Mouse (Mus musculus): Measurements from ENCODE around the gene Arl6ip4. TPM values are rescaled to one million over a fixed set of nuclear protein-coding genes. Genes with fewer than 3 reads are reported as not detected.

The Arl6ip4 gene
- 15.6 and 20.9 TPM in 2 replicates for polyA plus RNA-seq (2012; rRNA removed; ENCODE audit: low replicate concordance)

GRCm38 (mm10) chr5:124115990-124116845 lies at the start of gene Arl6ip4:
TSS of gene Arl6ip4 (plus strand) at chr5:124116089.

GRCm38 (mm10) chr5:124095596-124096232 lies 20.2 kb upstream of the Arl6ip4 start, which contains the start of gene Abcb9:
TSS of gene Abcb9 (minus strand) at chr5:124095798.

DNA sequence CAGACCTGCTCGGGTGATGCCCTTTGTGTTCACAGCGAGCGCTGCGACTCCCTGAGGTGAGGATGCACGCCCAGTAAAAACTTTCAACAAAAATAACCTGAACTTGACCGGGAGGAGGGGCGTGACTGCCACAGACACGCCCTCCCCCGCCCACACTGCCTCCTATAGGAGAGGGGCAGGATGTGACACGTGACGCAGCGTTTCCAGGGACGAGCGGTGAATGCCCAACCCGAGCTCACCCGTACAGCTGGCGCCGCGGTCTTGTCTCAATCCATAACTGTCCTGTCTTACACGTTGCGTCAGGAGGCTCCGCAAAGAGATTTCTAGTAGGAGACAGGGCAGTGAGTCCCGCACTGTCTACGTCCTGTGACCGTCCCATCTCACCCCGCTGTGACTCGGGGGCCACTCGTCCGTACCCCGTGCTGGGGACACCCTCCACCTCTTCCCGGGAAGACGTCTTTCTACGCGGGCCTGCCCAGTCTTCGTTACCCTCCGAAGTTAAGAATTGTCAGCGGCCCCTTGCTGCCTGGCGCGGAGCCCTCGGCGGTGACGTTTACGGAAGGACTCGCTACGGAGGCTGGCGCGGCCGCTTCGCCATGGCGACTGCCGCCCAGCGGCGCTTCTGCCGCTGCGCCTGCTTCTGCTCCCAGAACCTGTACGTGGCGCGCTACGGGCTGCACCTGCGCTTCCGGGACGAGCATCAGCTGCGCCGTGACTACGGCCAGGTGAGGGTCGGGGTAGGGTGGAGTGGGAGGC lies 4.0 kb upstream of the Arl6ip4 start, which contains the start of gene Ogfod2:
Gene Ogfod2, plus strand, starts transcription at position 556 of the 756 bp plus-strand sequence.

Other genes starting within 250 kb of the Arl6ip4 start
- 1.9 and 2.9 TPM in 2 replicates for gene Hcar1, start 236.1 kb upstream of the Arl6ip4 start, polyA plus RNA-seq (2012; rRNA removed; ENCODE audit: low replicate concordance)
- 1.6 and 7.7 TPM in 2 replicates for gene Denr, start 208.9 kb upstream of the Arl6ip4 start, polyA plus RNA-seq (2012; rRNA removed; ENCODE audit: low replicate concordance)
- not detected in 2 replicates for gene Gm43518, start 188.7 kb upstream of the Arl6ip4 start, polyA plus RNA-seq (2012; rRNA removed; ENCODE audit: low replicate concordance)
- gene Ccdc62, start 185.4 kb upstream of the Arl6ip4 start, polyA plus RNA-seq (2012; rRNA removed; ENCODE audit: low replicate concordance), result 0.36 and 1.0 TPM in 2 replicates
- gene Hip1r, start 142.5 kb upstream of the Arl6ip4 start, polyA plus RNA-seq (2012; rRNA removed; ENCODE audit: low replicate concordance), result 35.1 and 40.2 TPM in 2 replicates
- gene Vps37b, start 83.8 kb upstream of the Arl6ip4 start, polyA plus RNA-seq (2012; rRNA removed; ENCODE audit: low replicate concordance), result 71.7 and 79.5 TPM in 2 replicates
- gene Abcb9, start 20.3 kb upstream of the Arl6ip4 start, polyA plus RNA-seq (2012; rRNA removed; ENCODE audit: low replicate concordance), result 18.0 and 32.2 TPM in 2 replicates
- 72.2 and 78.6 TPM in 2 replicates for gene Ogfod2, start 3.8 kb upstream of the Arl6ip4 start, polyA plus RNA-seq (2012; rRNA removed; ENCODE audit: low replicate concordance)
- 13.9 and 25.1 TPM in 2 replicates for gene Pitpnm2, start 133.7 kb downstream of the Arl6ip4 start, polyA plus RNA-seq (2012; rRNA removed; ENCODE audit: low replicate concordance)
- 0.24 and 1.4 TPM in 2 replicates for gene Mphosph9, start 211.9 kb downstream of the Arl6ip4 start, polyA plus RNA-seq (2012; rRNA removed; ENCODE audit: low replicate concordance)
- gene 2810006K23Rik, start 212.0 kb downstream of the Arl6ip4 start, polyA plus RNA-seq (2012; rRNA removed; ENCODE audit: low replicate concordance), result 1.7 and 1.8 TPM in 2 replicates
- 43.6 and 51.0 TPM in 2 replicates for gene Cdk2ap1, start 247.0 kb downstream of the Arl6ip4 start, polyA plus RNA-seq (2012; rRNA removed; ENCODE audit: low replicate concordance)

All from duodenum, adult 2 months (tissue).